Mouse (Mus musculus) heart, adult 18-20 months (tissue): ENCODE measurements at regions not wholly inside any gene's neighbourhood (a gene's known extent, or its start where the extent isn't known, plus 50 kb on each side); places are given as distances from the start of the nearest gene placed in this dataset.
"Not testable (repeated sequence)": the region's sequence is repeated elsewhere in the genome, so short reads cannot be mapped to it uniquely, and the experiment has no call there.

Experiments
- DNase-seq, 2 experiments: peaks; one replicate each; pipeline ENCODE4 v3.0.0; 2021 to 2022; ENCODE audit warnings: mixed read lengths in 1 of 2

GRCm38 (mm10) chr15:75326586-75326985 is 58.4 kb downstream of the Ly6f start:
- no peak for DNase-seq

GRCm38 (mm10) chr15:75356050-75356735 is 88.0 kb downstream of the Ly6f start:
- no peak for DNase-seq

- peak in 1 of 2 experiments; percentile 3 for DNase-seq
These were observed 103.4 kb downstream of the Ly6f start for GRCm38 (mm10) chr15:75371618-75372017.

- no peak for DNase-seq
These were observed 108.3 kb downstream of the Ly6f start for GRCm38 (mm10) chr15:75376391-75377100.

- no peak for DNase-seq
These were observed 109.9 kb downstream of the Ly6f start for GRCm38 (mm10) chr15:75378136-75378535.

GRCm38 (mm10) chr15:75379867-75380266 is 111.6 kb downstream of the Ly6f start:
- no peak for DNase-seq

- no peak for DNase-seq
These were observed 114.2 kb downstream of the Ly6f start for GRCm38 (mm10) chr15:75382191-75382950.

- DNase-seq = not testable (repeated sequence)
These were observed 124.8 kb downstream of the Ly6f start for GRCm38 (mm10) chr15:75392924-75393464.

- no peak for DNase-seq
These were observed 129.1 kb downstream of the Ly6f start for GRCm38 (mm10) chr15:75397276-75397675.
